Mouse (Mus musculus) liver, adult 2 months (tissue): ENCODE measurements around the gene Gm21497. TPM values are rescaled to one million over a fixed set of nuclear protein-coding genes. Genes with fewer than 3 reads are reported as not detected.
"Not testable (repeated sequence)": the region's sequence is repeated elsewhere in the genome, so short reads cannot be mapped to it uniquely, and the experiment has no call there.

ENCODE experiments used
- DNase-seq: peaks from one replicate; pipeline ENCODE4 v3.0.0-alpha.2; 2011; ENCODE audit warnings: low read depth, low spot score; ENCODE audit errors: extremely low read depth
- H3K27ac ChIP-seq: fragments of 200-500 bp; replicated peaks from 2 replicates; pipeline ENCODE4 v1.5.1; 2012; ENCODE audit warnings: low read depth, mild to moderate bottlenecking, control low read depth, inconsistent platforms, low read length; ENCODE audit not compliant: insufficient read depth
- H3K27me3 ChIP-seq: fragments of 200-500 bp; 2 replicates; pipeline ENCODE4 v1.6.1; 2012; ENCODE audit warnings: mild to moderate bottlenecking, moderate library complexity, low read length, inconsistent platforms; ENCODE audit not compliant: control insufficient read depth, insufficient read depth
- H3K36me3 ChIP-seq: fragments of 200-500 bp; 2 replicates; pipeline ENCODE4 v1.6.1; 2012; ENCODE audit warnings: low read length, inconsistent platforms; ENCODE audit not compliant: control insufficient read depth, insufficient read depth
- H3K4me1 ChIP-seq: fragments of 200-500 bp; 2 replicates; pipeline ENCODE4 v1.6.1; 2011; ENCODE audit warnings: low read length; ENCODE audit not compliant: control insufficient read depth, insufficient read depth
- H3K4me3 ChIP-seq: fragments of 200-500 bp; 2 replicates; pipeline ENCODE4 v1.5.1; 2011; ENCODE audit warnings: low read depth, mild to moderate bottlenecking, control low read depth, low read length, moderate library complexity; ENCODE audit not compliant: insufficient read depth
- H3K79me2 ChIP-seq: fragments of 200-500 bp; 2 replicates; pipeline ENCODE4 v1.6.1; 2012; ENCODE audit warnings: inconsistent platforms, mild to moderate bottlenecking, low read length, moderate library complexity; ENCODE audit not compliant: control insufficient read depth, insufficient read depth
- H3K9ac ChIP-seq: fragments of 200-500 bp; 2 replicates; pipeline ENCODE4 v1.6.1; 2012; ENCODE audit warnings: low read depth, mild to moderate bottlenecking, control low read depth, inconsistent platforms, low read length
- WGBS: fragments of 180-500 bp; shearing (Covaris S2); methylation state at CpG from one replicate; pipeline ENCODE4 v1.1.7; 2018; 5-methylcytosine and 5-hydroxymethylcytosine counted together
- polyA plus RNA-seq: library from polyadenylated mRNA; depleted of rRNA; stranded (reverse); fragments of >200 nt; gene quantifications from 2 replicates; pipeline ENCODE4 v1.2.3, GENCODE M21; 2012; rRNA removed
- total RNA-seq: library from RNA; depleted of rRNA; stranded (reverse); fragments of >200 nt; gene quantifications from 2 replicates; pipeline ENCODE4 v1.2.3, GENCODE M21; 2014; rRNA removed

The Gm21497 gene
- not detected in 2 replicates for total RNA-seq
- not detected in 2 replicates for polyA plus RNA-seq

DNA sequence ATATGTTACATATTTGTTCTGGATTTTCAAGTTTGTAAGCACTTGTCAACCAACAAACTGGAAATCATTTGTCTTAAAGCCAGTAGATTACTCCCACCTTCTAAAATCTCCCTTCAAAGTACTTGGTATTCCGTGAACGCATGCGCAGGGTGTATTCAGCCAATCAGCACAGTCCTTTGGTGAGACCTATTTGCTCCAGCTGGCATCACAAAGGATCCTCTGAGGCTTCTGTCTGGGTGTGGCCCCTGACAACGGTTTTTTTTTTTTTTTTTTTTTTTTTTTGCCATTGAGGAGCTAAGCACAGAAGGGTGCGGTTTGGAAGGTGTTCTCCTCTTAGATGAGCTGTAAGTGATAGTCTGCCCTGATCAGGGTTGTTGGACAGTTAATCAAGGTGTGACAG is at the start of gene Gm21497:
Gm21497 (plus strand) TSS at position 301 of the 400 bp plus-strand sequence.
- H3K79me2 ChIP-seq, H3K36me3 ChIP-seq, DNase-seq, H3K27me3 ChIP-seq, H3K27ac ChIP-seq, H3K4me3 ChIP-seq, H3K9ac ChIP-seq, H3K4me1 ChIP-seq: not testable (repeated sequence)
- no CpG with 5 or more reads among the region's 5 CpGs for WGBS
